Mouse (Mus musculus) fat pad, adult 2 months (tissue): ENCODE results near the gene Cd22.
"Not testable (repeated sequence)": the region's sequence is repeated elsewhere in the genome, so short reads cannot be mapped to it uniquely, and the experiment has no call there.

Source experiments
- DNase-seq: peaks from one replicate; pipeline ENCODE4 v3.0.0-alpha.2; 2011; ENCODE audit warnings: low read depth, low spot score; ENCODE audit errors: extremely low read depth

The Cd22 gene

GRCm38 (mm10) chr7:30880176-30880575, at the start of gene Cd22:
Gene Cd22 (minus strand): TSS chr7:30880342.
- DNase-seq = no peak

- not testable (repeated sequence) for DNase-seq
These were observed 44.4 kb upstream of the Cd22 start, which contains the start of gene Hamp2 for GRCm38 (mm10) chr7:30924581-30924980. Gene Hamp2 (minus strand): TSS chr7:30924681.

DNA sequence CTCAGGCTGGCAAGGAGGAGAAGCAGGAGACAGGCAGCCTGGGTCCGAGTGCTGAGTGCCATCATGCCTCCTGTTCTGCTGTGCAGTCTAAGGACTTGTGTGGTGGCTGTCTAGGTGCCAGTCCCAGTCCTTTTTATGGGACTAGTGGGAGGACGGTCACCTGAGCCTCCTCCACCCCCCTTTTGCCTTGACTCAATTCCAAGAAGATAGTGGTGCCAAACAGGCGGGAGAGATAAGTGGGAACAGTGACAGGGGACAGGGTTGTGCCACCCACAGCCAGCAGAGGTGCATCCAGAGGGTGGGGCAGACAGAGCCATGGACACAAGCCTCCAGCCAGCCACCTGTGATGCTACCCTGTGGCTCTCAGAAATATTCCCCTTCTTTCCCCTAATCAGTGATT, 43.9 kb upstream of the Cd22 start:
- no peak for DNase-seq

- DNase-seq = not testable (repeated sequence)
These were observed 42.3 kb upstream of the Cd22 start for GRCm38 (mm10) chr7:30922490-30922889.

- DNase-seq = no peak
These were observed 40.1 kb upstream of the Cd22 start for GRCm38 (mm10) chr7:30920217-30920616.

GRCm38 (mm10) chr7:30917219-30917618, 37.1 kb upstream of the Cd22 start:
- no peak for DNase-seq

GRCm38 (mm10) chr7:30916713-30917112, 36.6 kb upstream of the Cd22 start:
- DNase-seq = no peak

DNA sequence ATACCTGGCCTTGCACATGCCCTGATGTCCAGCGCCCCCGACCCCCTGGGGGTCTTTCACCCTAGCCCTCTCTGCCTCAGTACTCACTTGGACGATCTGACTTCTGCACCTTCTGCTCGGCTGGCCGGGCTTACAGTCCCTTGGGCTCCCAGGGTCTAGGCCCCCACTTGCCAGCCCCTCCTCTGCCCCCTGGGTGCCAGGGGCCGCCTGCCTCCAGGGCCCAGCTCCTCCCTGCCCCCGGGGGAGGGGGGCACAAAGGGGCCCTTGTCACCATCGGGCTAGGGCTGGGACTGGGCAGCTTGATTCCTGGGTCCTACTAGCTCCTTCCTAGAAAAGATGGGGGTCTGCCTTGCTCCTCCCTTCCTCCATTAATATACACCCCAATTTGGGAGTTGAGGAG, 34.6 kb upstream of the Cd22 start, which contains the start of gene Mag:
Gene Mag, minus strand, starts transcription at position 142 of the 400 bp plus-strand sequence.
- DNase-seq = no peak

DNA sequence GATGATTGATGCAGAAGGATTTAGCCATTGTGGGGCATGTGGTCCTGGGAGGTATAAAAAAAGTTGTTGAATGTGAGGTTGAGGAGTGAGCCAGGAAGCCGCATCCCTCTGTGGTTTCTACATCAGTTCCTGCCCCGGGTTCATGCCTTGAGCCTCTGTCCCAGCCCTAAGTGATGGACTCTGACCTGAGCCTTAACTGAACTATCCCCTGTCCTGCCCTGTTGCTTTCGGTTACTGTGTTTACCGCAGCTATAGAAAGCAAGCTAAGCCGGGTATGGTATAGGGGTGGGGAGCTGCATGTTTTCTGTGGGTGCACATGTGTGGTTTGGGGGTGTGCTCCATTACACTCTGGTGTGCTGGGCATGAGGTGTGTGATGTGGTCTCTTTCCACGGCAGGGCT, 29.6 kb upstream of the Cd22 start:
- no peak for DNase-seq

DNA sequence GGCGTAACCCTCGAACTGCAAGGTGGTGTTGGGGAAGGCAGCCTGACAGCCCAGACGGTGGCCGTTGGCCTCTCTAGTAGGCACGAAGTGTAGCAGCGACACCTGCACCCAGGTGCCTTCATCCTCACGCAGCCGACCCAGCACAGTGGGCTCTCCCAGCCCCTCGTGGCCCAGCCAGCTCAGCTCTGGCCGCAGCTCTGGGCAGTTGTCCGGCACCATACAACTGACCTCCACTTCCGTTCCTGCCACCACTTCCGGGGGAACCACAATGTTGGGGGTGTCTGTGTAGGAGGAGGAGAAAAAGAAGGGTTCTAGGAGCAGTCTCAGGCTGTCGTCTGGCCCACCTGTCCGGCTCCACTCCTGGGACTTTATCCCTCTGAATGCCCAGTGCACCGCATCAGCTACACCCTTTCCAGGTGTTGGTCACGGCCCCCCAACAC, 28.9 kb upstream of the Cd22 start:
- DNase-seq = no peak

DNA sequence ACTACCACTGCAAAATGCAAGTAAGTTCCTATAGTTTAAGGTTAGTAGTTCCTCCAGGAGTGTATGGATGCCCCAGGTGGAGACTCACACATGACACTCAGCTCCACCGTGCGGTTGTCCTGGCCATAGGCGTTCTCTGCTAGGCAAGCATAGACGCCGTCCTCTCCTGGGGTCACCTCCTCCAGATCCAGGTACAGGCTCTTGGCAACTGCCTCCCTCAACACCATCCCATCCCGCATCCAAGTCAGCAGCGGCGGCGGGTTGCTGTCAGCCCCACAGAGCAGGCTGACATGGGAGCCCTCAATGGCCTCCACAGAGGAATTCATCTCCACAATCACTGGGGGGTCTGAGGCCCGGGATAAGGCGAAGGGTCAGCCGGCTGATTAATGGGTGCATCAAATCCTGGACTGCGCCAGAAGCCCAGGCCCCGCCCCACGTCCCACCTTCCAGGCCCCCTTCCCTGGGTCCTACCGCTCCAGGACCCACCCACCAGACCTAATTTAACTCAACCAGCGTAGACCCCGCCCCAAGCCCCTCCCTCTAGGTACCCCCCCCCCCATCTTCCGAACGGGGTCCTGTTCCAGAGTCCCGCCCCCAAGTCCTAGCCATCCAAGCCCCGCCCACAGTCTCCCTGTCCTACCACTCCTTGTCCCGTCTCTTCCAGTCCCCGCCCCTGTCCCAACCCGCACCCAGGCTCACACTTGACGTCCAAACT, 28.3 kb upstream of the Cd22 start:
- no peak for DNase-seq

- no peak for DNase-seq
These were observed 23.9 kb upstream of the Cd22 start for GRCm38 (mm10) chr7:30904042-30904441.

DNA sequence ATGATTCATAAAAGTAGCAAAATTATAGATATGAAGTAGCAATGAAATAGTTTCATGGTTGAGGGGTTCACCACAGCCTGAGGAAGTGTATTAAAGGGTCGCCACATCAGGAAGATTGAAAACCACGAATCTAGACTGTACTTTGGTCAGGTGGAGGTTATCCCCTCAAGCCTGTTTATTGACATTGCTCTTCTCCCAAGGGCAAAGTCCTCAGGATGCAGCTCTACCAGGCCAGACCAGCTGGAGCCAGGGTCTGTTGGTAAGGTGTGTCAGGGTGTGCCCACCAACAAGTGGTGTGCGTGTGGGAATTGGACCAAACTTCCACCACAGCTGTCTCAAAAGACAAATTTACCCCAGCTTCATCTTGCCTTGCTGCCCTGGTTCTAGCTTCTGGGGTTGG, 15.1 kb upstream of the Cd22 start:
- DNase-seq = no peak

GRCm38 (mm10) chr7:30892515-30892914, 12.4 kb upstream of the Cd22 start:
- no peak for DNase-seq

- DNase-seq = no peak
These were observed 11.6 kb upstream of the Cd22 start for GRCm38 (mm10) chr7:30891746-30892145.

DNA sequence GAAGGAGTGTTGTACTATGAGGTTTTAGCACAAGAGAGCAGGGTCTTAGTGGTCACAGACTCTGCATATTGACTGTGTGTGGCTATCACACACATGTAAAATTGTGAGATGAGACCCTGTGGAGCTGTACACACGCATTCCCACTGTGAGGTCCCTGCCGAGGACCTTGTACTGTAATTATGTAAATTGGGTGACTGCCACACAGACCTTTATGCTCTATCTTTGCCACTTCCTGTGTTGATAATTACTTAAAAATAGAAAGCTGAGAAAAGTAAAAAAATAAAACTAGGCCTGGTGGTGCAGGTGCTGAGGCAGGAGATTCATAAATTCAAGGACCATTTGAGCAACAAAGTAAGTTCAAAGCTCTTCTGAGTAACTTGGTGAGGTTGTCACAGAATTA, 10.5 kb upstream of the Cd22 start:
- no peak for DNase-seq

DNA sequence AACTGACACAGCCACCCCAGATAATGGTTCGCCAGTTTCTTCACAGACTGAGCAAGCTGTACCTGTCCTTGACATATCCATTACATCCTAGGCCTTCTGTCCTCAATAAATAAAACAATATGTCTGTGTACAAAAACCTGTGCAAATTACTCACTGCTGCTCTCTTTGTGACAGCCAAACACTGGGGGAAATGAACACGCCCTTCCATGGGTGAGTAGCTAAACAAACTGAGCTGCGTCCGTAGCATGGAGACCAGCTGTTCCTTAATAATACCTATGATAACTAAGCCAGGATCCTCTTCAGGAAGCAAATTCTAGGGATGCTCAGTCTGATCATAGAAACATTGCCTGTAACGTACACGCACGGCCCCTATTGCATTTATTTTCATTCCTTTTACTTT, 8.6 kb upstream of the Cd22 start:
- DNase-seq = no peak

GRCm38 (mm10) chr7:30887568-30888188, 7.5 kb upstream of the Cd22 start:
- DNase-seq = no peak

GRCm38 (mm10) chr7:30886852-30887251, 6.7 kb upstream of the Cd22 start:
- no peak for DNase-seq

GRCm38 (mm10) chr7:30884047-30884446, 3.9 kb upstream of the Cd22 start:
- no peak for DNase-seq

GRCm38 (mm10) chr7:30881367-30881766, 1.2 kb upstream of the Cd22 start:
- no peak for DNase-seq

GRCm38 (mm10) chr7:30878950-30879349, 1.2 kb downstream of the Cd22 start:
- no peak for DNase-seq

GRCm38 (mm10) chr7:30873083-30873482, 7.1 kb downstream of the Cd22 start:
- no peak for DNase-seq
